Mouse (Mus musculus): Measurements from ENCODE around the gene Medag.

GRCm38 (mm10) chr5:149379861-149380260 lies 31.7 kb upstream of the Medag start:
- TF ChIP-seq CTCF (IDR thresholded peaks at IDR 0.05; ENCODE audit: control insufficient read depth, insufficient read depth, insufficient replicate concordance, low read depth, low read length) (no peak), POLR2A (IDR thresholded peaks at IDR 0.05; ENCODE audit: control insufficient read depth, low read depth, low read length) (no peak)
